ENCODE assay signal across 8 mouse cellular contexts in genomic region chr1:164456065-164456464, GRCm38 (mm10). TPM values are rescaled to one million over a fixed set of nuclear protein-coding genes. Genes with fewer than 3 reads are reported as not detected.
A peak's percentile ranks its signal among the peaks of the same experiment; 100 is the strongest.
DNase-seq lines count a peak whose midpoint lies in the region; ATAC-seq and TF ChIP-seq lines count a peak whose summit lies in the region.

No protein-coding gene starts in this region.

- 0 out of 2 replicates have a peak, but pooled peaks have one; percentile 3 for TF ChIP-seq CTCF in liver, adult 2 months (IDR thresholded peaks at IDR 0.05; ENCODE audit: low read depth, low read length)
- TF ChIP-seq CTCF in lung, adult 2 months (IDR thresholded peaks at IDR 0.05; ENCODE audit: insufficient read depth, low read length), result no peak

- H3K4me1 ChIP-seq in liver, adult 2 months (ENCODE audit: control insufficient read depth, insufficient read depth, low read length), result peaks cover 21% of the 10 kb centered on the region
- peaks cover 58% of the 10 kb centered on the region for H3K4me1 ChIP-seq in hindbrain, embryonic 13.5 days (replicated peaks)
- no peaks in the 10 kb centered on the region; the same call in none of the 2 replicates for H3K4me1 ChIP-seq in lung, adult 2 months (ENCODE audit: control insufficient read depth, insufficient read depth, low read length)
- 0 out of 2 replicates have a peak, but pooled peaks cover 4% of the 10 kb centered on the region for H3K4me1 ChIP-seq in stomach, embryonic 16.5 days (ENCODE audit: control insufficient read depth, insufficient read depth, low read length)

- no peak for TF ChIP-seq POLR2A in liver, adult 2 months (IDR thresholded peaks at IDR 0.05; ENCODE audit: extremely low read depth, insufficient read depth, low read length)
- peak; percentile 73; the same call in 1 of the 2 replicates for TF ChIP-seq POLR2A in lung, adult 2 months (IDR thresholded peaks at IDR 0.05; ENCODE audit: borderline replicate concordance, extremely low read depth, low read depth, low read length)

- H3K9ac ChIP-seq in liver, adult 2 months (ENCODE audit: low read depth, low read length), result peak overlapping the region; percentile 59
- peak overlapping the region; percentile 91 for H3K9ac ChIP-seq in hindbrain, embryonic 13.5 days
- H3K9ac ChIP-seq in stomach, embryonic 16.5 days (ENCODE audit: low read length), result peak overlapping the region; percentile 83

- H3K9me3 ChIP-seq in hindbrain, embryonic 13.5 days, result no peaks in the 10 kb centered on the region
- no peaks in the 10 kb centered on the region for H3K9me3 ChIP-seq in stomach, embryonic 16.5 days (replicated peaks; ENCODE audit: control insufficient read depth, low read length)

- peak overlapping the region; percentile 60 for H3K4me3 ChIP-seq in liver, adult 2 months (ENCODE audit: insufficient read depth, low read depth, low read length)
- peak overlapping the region; percentile 78 for H3K4me3 ChIP-seq in hindbrain, embryonic 13.5 days
- H3K4me3 ChIP-seq in lung, adult 2 months (replicated peaks; ENCODE audit: extremely low read depth, low read depth, low read length), result peak overlapping the region; percentile 66
- peak overlapping the region; percentile 67 for H3K4me3 ChIP-seq in stomach, embryonic 16.5 days (replicated peaks; ENCODE audit: low read length)

- DNase-seq in liver, adult 2 months (ENCODE audit: extremely low read depth, low read depth, low spot score), result no peak
- no peak for DNase-seq in liver
- peak; percentile 72 to 76 for DNase-seq in cerebellum, postnatal 25 days
- DNase-seq in lung, adult 2 months, result peak; percentile 62
- DNase-seq in layer of hippocampus, adult 9-10 months (ENCODE audit: low spot score), result no peak

- peaks cover 20% of the 10 kb centered on the region for H3K36me3 ChIP-seq in liver, adult 2 months (ENCODE audit: control insufficient read depth, insufficient read depth, low read length)
- H3K36me3 ChIP-seq in hindbrain, embryonic 13.5 days, result peaks cover 22% of the 10 kb centered on the region
- H3K36me3 ChIP-seq in stomach, embryonic 16.5 days (ENCODE audit: control insufficient read depth, insufficient read depth, low read length), result no peaks in the 10 kb centered on the region

- H3K4me2 ChIP-seq in hindbrain, embryonic 13.5 days, result peak overlapping the region; percentile 73
- peak overlapping the region; percentile 71 for H3K4me2 ChIP-seq in stomach, embryonic 16.5 days (ENCODE audit: low read depth, low read length)

- WGBS in liver, adult 2 months, result 18% methylated on average over 6 of the region's 6 CpGs
- 19% methylated on average over 6 of the region's 6 CpGs for WGBS in hindbrain, embryonic 13.5 days
- WGBS in lung, adult 2 months, result 36% methylated on average over 6 of the region's 6 CpGs
- 28% methylated on average over 6 of the region's 6 CpGs for WGBS in stomach, embryonic 16.5 days

- H3K79me2 ChIP-seq in liver, adult 2 months (ENCODE audit: control insufficient read depth, insufficient read depth, low read length), result peaks cover 13% of the 10 kb centered on the region; the same call in 1 of the 2 replicates

- no peak for ATAC-seq in hindbrain, embryonic 13.5 days (ENCODE audit: low FRiP score)
- ATAC-seq in stomach, embryonic 16.5 days (ENCODE audit: insufficient read depth, low FRiP score), result no peak
- no peak for ATAC-seq in activated CD4-positive, CD25-positive, alpha-beta regulatory T cell, adult 4 months

- H3K27me3 ChIP-seq in liver, adult 2 months (ENCODE audit: control insufficient read depth, insufficient read depth, low read length), result no peaks in the 10 kb centered on the region
- 0 out of 2 replicates have a peak, but pooled peaks cover 3% of the 10 kb centered on the region for H3K27me3 ChIP-seq in hindbrain, embryonic 13.5 days
- peaks cover 4% of the 10 kb centered on the region; the same call in 1 of the 2 replicates for H3K27me3 ChIP-seq in stomach, embryonic 16.5 days (ENCODE audit: control insufficient read depth, insufficient read depth, low read length)

- 0 out of 2 replicates have a peak overlapping the region, but pooled peaks have one; percentile 18 for H3K27ac ChIP-seq in liver, adult 2 months (replicated peaks; ENCODE audit: insufficient read depth, low read depth, low read length)
- peak overlapping the region; percentile 97 for H3K27ac ChIP-seq in hindbrain, embryonic 13.5 days
- H3K27ac ChIP-seq in stomach, embryonic 16.5 days (ENCODE audit: low read length), result peak overlapping the region; percentile 91

RNA-seq across cellular contexts. Expression of gene Atp1b1, which starts 2.1 kb away (rescaled TPM):
- total RNA-seq in liver, adult 2 months (2014; rRNA removed), result 30.5 and 39.1 TPM in 2 replicates
- polyA plus RNA-seq in liver, adult 2 months (2012; rRNA removed), result 22.4 and 26.0 TPM in 2 replicates
- polyA plus RNA-seq in hindbrain, embryonic 13.5 days (2015; fragmentation: Nextera tagmentation; extraction: Ambion mirVana), result 129 and 131 TPM in 2 replicates
- 121 and 173 TPM in 2 replicates for polyA plus RNA-seq in lung, adult 2 months (2012; rRNA removed)
- polyA plus RNA-seq in stomach, embryonic 16.5 days (2015; fragmentation: Nextera tagmentation; extraction: Ambion mirVana), result 129 and 135 TPM in 2 replicates
- 1 to 10 TPM; 1.7 to 2.2 TPM for polyA plus RNA-seq in activated CD4-positive, CD25-positive, alpha-beta regulatory T cell, adult 4 months (2017; shearing (Covaris generic))

Comparison
In these comparisons a context has a peak if more than half of its experiments do, and no peak if none do; other contexts are left out.
1. DNase-seq: peak in cerebellum, postnatal 25 days (2 of 2) and lung, adult 2 months (single experiment); none in liver, adult 2 months (single experiment), liver (single experiment) and layer of hippocampus, adult 9-10 months (single experiment).
2. H3K27ac ChIP-seq: peak in every context shown above with its lines; median percentile 97 in hindbrain, embryonic 13.5 days; 91 in stomach, embryonic 16.5 days; 18 in liver, adult 2 months.
3. Peak in every context shown above with its lines, with median percentiles within 50 percentile points of each other: H3K4me3 ChIP-seq and H3K9ac ChIP-seq.